Mouse (Mus musculus): ENCODE measurements around the gene Slc37a4.

- TF ChIP-seq EP300 (IDR thresholded peaks at IDR 0.05; ENCODE audit: insufficient read depth, low read depth, low read length), result no peak
- TF ChIP-seq CTCF (IDR thresholded peaks at IDR 0.05), result no peak
- no peak for TF ChIP-seq POLR2A (IDR thresholded peaks at IDR 0.05; ENCODE audit: insufficient read depth, low read depth, low read length)
These were observed 20.5 kb upstream of the Slc37a4 start for GRCm38 (mm10) chr9:44376141-44376540.
